Mouse (Mus musculus) midbrain, postnatal 0 days (tissue): ENCODE measurements around the gene Apaf1. TPM values are rescaled to one million over a fixed set of nuclear protein-coding genes. Genes with fewer than 3 reads are reported as not detected.

Experiments
- ATAC-seq: fragments of 200-750 bp; cut with Nextera tagmentation; 2 replicates; pipeline ENCODE4 v1.8.0; 2017; ENCODE audit warnings: moderate number of reproducible peaks, mild to moderate bottlenecking, moderate TSS enrichment, moderate library complexity; ENCODE audit not compliant: low FRiP score
- DNase-seq: peaks from one replicate; pipeline ENCODE4 v3.0.0-alpha.2; 2015; ENCODE audit warnings: low spot score
- H3K27ac ChIP-seq: fragments of 300-500 bp; sonication (generic); 2 replicates; pipeline ENCODE4 v1.5.1; 2014; ENCODE audit warnings: low read depth, mild to moderate bottlenecking, low read length, mixed read lengths
- H3K27me3 ChIP-seq: fragments of 300-500 bp; sonication (generic); 2 replicates; pipeline ENCODE4 v1.6.1; 2014; ENCODE audit warnings: low read length, control low read depth, mixed read lengths; ENCODE audit not compliant: insufficient read depth
- H3K36me3 ChIP-seq: fragments of 300-500 bp; sonication (generic); 2 replicates; pipeline ENCODE4 v1.6.1; 2014; ENCODE audit warnings: low read length, control low read depth, mixed read lengths; ENCODE audit not compliant: insufficient read depth
- H3K4me1 ChIP-seq: fragments of 300-500 bp; sonication (generic); 2 replicates; pipeline ENCODE4 v1.6.1; 2014; ENCODE audit warnings: mild to moderate bottlenecking, control low read depth, antibody characterized with exemption, low read length, mixed read lengths; ENCODE audit not compliant: insufficient read depth
- H3K4me2 ChIP-seq: fragments of 300-500 bp; sonication (generic); 2 replicates; pipeline ENCODE4 v1.6.1; 2014; ENCODE audit warnings: low read depth, mild to moderate bottlenecking, low read length, mixed read lengths; ENCODE audit not compliant: poor library complexity, severe bottlenecking
- H3K4me3 ChIP-seq: fragments of 300-500 bp; sonication (generic); 2 replicates; pipeline ENCODE4 v1.5.1; 2014; ENCODE audit warnings: low read depth, mild to moderate bottlenecking, low read length, moderate library complexity
- H3K9ac ChIP-seq: fragments of 300-500 bp; sonication (generic); replicated peaks from 2 replicates; pipeline ENCODE4 v1.6.1; 2014; ENCODE audit warnings: mild to moderate bottlenecking, low read length, moderate library complexity, mixed read lengths; ENCODE audit not compliant: poor library complexity, severe bottlenecking
- H3K9me3 ChIP-seq: fragments of 300-500 bp; sonication (generic); 2 replicates; pipeline ENCODE4 v1.6.1; 2016; ENCODE audit warnings: low read length, control low read depth
- CTCF ChIP-seq: IDR thresholded peaks from 2 replicates; pipeline ENCODE4 v1.5.1; 2016; ENCODE audit warnings: antibody characterized with exemption, mild to moderate bottlenecking
- WGBS: fragments of 180-500 bp; shearing (Covaris S2); extraction: QIAGEN DNeasy Blood & Tissue Kit; methylation state at CpG from one replicate; pipeline ENCODE4 v1.1.7; 2014; 5-methylcytosine and 5-hydroxymethylcytosine counted together
- polyA plus RNA-seq: library from polyadenylated mRNA; unstranded; fragments of >200 nt; fragmentation: Nextera tagmentation; extraction: Ambion mirVana; gene quantifications from 2 replicates; pipeline ENCODE4 v1.2.1, GENCODE M21; 2015
- total RNA-seq: library from RNA; depleted of rRNA; stranded (reverse); fragments of >200 nt; gene quantifications from 2 replicates; pipeline ENCODE4 v1.2.3, GENCODE M21; 2014

Apaf1 gene
- total and polyA plus RNA-seq, 2 experiments from 2014 or later, result 16.4 to 29.5 TPM

DNA sequence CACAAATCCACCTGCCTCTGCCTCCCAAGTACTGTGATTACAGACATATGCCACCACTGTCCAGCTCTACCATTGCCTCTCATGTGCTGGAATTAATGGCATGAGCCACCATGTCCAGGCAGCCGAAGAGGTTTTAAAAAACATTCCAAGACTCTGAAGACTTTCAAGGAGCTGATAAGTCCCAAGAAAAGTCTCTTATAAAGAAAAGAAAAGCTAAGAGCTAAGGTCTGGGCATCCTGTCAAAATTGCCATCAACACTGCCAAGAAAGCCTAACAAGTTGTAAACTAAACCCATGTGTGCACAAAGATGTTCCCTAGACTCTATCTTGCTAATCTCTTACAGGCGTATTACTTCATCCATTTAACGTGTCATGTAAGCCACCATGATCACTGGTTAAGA is 9.2 kb downstream of the Apaf1 start:
- DNase-seq (no peak), ATAC-seq (no peak)
- no peak for TF ChIP-seq CTCF
- H3K27ac ChIP-seq, result no peak overlapping the region
- WGBS, result 79% methylated on average over 3 of the region's 3 CpGs
- H3K36me3 ChIP-seq, result peaks cover 8% of the 10 kb centered on the region
- H3K4me2 ChIP-seq, result no peak overlapping the region
- no peaks in the 10 kb centered on the region for H3K9me3 ChIP-seq
- H3K4me1 ChIP-seq, result no peaks in the 10 kb centered on the region
- no peaks in the 10 kb centered on the region for H3K27me3 ChIP-seq
- H3K9ac ChIP-seq, result no peak overlapping the region
- H3K4me3 ChIP-seq, result no peak overlapping the region

DNA sequence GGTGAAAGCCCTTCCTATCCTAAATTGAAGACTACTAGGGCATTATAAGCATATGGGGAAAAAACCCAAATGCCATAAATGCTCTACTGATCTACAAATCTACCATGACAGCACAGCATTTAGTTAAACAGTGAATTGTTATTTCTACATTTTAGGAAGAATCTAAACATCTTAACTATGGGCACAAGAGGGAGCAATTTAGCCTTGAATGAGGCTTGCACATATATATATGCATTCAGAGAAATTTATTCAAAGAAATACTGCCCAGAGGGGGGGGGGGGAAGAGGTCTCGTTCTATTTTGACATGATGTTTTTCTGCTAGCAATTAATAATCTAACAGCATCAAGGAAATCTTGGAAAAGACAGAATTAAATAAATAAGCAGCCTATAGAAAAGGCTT is 10.8 kb downstream of the Apaf1 start:
- 21% methylated on average over 1 of the region's 1 CpGs for WGBS
- H3K27ac ChIP-seq, result no peak overlapping the region
- no peaks in the 10 kb centered on the region for H3K27me3 ChIP-seq
- no peaks in the 10 kb centered on the region for H3K4me1 ChIP-seq
- H3K4me3 ChIP-seq, result no peak overlapping the region
- peak; percentile 67 for TF ChIP-seq CTCF
- H3K9ac ChIP-seq, result no peak overlapping the region
- H3K9me3 ChIP-seq, result no peaks in the 10 kb centered on the region
- peaks cover 11% of the 10 kb centered on the region for H3K36me3 ChIP-seq
- no peak overlapping the region for H3K4me2 ChIP-seq
- ATAC-seq, result no peak
- DNase-seq, result peak; percentile 43

DNA sequence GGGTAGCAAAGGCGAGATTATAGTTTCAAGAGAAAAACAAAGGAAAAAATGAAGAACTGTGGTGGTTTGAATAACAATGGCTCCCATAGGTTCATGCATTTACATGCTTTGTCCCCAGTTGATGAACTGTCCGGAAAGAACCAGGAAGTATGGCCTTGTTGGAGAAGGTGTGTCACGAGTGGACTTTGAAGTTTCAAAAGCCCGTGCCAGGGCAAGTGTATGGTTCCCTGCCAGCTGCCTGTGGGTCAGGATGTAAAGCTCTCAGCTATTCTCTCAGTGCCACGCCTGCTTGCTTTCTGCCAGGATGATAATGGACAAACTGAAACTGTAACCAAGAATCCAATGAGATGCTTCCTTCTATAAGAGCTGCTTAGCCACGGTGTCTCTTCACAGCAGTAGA is 20.2 kb downstream of the Apaf1 start:
- no peak overlapping the region for H3K4me2 ChIP-seq
- 90% methylated on average over 6 of the region's 6 CpGs for WGBS
- peaks cover 14% of the 10 kb centered on the region for H3K36me3 ChIP-seq

DNA sequence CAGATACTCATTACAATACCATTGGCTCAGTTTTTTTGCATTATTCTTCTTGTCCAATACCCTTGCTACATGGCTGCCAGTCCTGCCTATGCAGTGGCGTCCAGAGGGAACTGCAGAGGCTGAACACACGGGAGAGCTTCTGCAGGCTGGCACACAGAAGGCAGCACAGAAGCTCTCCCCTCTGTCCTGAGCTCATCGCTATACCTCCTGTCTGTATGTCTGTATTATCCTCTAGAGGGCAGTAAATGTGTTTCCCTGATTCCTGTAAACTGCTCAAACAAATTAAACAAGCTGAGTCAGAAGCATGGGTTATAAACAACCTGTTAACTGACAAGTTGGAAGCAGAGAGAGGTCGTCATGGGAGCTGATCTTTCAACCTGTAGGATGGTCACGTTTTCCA is 21.8 kb downstream of the Apaf1 start:
- Histone ChIP-seq H3K27me3 (no peaks in the 10 kb centered on the region), H3K9me3 (no peaks in the 10 kb centered on the region), H3K36me3 (peaks cover 6% of the 10 kb centered on the region; the same call in 1 of the 2 replicates), H3K27ac (no peak overlapping the region), H3K4me1 (no peaks in the 10 kb centered on the region), H3K4me2 (no peak overlapping the region), H3K9ac (no peak overlapping the region), H3K4me3 (no peak overlapping the region)
- TF ChIP-seq CTCF, result peak; percentile 66
- 30% methylated on average over 5 of the region's 5 CpGs for WGBS
- DNase-seq (peak; percentile 38), ATAC-seq (no peak)

More for the DNA sequence above, 20.2 kb downstream of the Apaf1 start:
- Histone ChIP-seq H3K9me3 (no peaks in the 10 kb centered on the region), H3K27ac (no peak overlapping the region), H3K27me3 (no peaks in the 10 kb centered on the region), H3K4me1 (no peaks in the 10 kb centered on the region), H3K9ac (no peak overlapping the region), H3K4me3 (no peak overlapping the region)
- ATAC-seq (no peak), DNase-seq (no peak)
- no peak for TF ChIP-seq CTCF

DNA sequence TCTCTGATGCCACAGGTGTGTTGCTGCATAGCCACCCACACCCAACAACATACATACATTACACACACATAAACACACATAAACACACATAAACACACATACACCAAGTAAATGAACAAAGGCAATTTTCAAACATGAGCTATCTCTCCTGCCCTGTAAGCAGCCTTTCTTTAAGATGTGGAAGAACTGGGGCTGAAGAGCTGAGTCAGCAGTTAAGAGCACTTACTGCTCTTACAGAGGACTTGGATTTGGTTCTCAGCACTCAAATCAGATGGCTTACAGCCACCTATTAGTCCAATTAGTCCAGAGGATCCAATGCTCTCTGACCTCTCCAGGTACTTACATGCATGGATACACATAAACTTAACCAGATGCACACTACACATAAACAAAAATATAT is 29.8 kb downstream of the Apaf1 start:
- H3K27ac ChIP-seq, result no peak overlapping the region
- H3K4me2 ChIP-seq, result no peak overlapping the region
- H3K4me3 ChIP-seq, result no peak overlapping the region
- ATAC-seq, result no peak
- no peak for TF ChIP-seq CTCF
- H3K36me3 ChIP-seq, result peaks cover 29% of the 10 kb centered on the region
- no peaks in the 10 kb centered on the region for H3K9me3 ChIP-seq
- H3K27me3 ChIP-seq, result no peaks in the 10 kb centered on the region
- no peak for DNase-seq
- H3K4me1 ChIP-seq, result no peaks in the 10 kb centered on the region
- H3K9ac ChIP-seq, result no peak overlapping the region

DNA sequence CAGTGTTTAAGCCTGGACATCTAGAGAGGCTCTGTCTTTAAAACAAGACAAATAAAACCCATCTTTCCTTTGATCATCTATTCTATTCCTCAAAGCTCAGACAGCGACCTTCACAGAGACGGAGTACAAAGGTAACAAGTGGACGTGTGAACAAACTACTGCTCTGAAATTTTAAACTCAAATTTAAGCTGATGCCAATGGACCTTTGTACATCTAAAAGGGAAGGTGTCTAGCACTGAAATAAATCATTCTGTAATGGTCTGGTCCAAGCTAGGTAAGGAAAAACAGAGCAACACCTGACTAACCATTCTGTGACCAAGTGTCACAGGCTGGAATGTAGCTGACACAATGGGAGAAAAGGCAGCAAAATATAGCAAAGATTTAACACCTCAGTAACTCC is 31.4 kb downstream of the Apaf1 start:
- Histone ChIP-seq H3K9me3 (no peaks in the 10 kb centered on the region), H3K27ac (no peak overlapping the region), H3K27me3 (no peaks in the 10 kb centered on the region), H3K4me1 (no peaks in the 10 kb centered on the region), H3K36me3 (peaks cover 34% of the 10 kb centered on the region), H3K4me2 (no peak overlapping the region), H3K9ac (no peak overlapping the region), H3K4me3 (no peak overlapping the region)
- WGBS, result 91% methylated on average over 3 of the region's 3 CpGs
- ATAC-seq (no peak), DNase-seq (no peak)
- TF ChIP-seq CTCF, result no peak
